Mouse (Mus musculus) right cerebral cortex, postnatal 4 days (tissue): ENCODE measurements at regions not wholly inside any gene's neighbourhood (a gene's known extent, or its start where the extent isn't known, plus 50 kb on each side); places are given as distances from the start of the nearest gene placed in this dataset.

Experiments used
- DNase-seq: peaks from one replicate; pipeline ENCODE4 v3.0.0-alpha.2; 2022

DNA sequence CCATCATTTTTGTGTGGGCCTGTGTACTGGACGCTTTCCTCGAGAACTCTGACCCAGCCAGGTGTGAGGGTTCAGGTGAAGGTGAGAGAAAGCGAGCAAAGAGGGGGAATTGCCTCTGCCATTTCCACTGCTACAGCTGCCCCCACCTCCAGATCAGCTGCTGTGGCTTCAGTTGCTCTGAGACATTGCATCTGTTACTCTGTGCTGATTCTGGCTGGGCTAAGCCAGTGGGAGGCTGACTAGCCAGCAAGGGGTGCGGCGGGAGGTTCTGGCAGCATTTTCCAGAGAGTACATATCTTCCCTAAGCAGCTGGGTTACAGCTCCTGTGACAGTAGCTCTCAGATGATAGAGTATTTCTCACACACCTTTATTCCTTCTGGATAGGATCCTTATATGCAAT is 712.7 kb upstream of the Cdh18 start:
- DNase-seq = no peak

GRCm38 (mm10) chr15:21858540-21858939 is 690.3 kb upstream of the Cdh18 start:
- DNase-seq = no peak

DNA sequence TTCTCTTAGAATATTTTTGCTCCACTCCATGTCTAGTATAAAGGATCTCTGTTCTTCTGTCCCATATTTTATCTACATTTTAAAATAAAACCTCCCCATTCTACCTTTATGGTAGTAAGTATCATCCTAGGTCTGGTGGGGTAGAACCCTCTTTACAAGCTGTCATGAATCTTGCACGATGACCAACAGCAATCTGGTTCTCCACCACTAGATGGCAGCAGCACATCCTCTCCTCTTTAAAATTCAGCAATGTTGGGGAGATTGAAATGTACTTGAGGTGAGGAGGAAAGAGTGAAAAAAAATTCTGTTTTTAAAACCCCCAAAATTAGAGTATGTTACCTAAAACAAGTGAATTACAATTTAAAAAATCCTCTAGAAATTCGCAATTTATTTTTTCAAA is 663.6 kb upstream of the Cdh18 start:
- peak; percentile 78 for DNase-seq
